Mouse (Mus musculus) cerebellum, postnatal 25 days (tissue): ENCODE results near the gene Igfbp2.

Experiments used
- DNase-seq, 2 experiments: peaks; one replicate each; pipeline ENCODE4 v3.0.0; 2021; ENCODE audit warnings: mixed read lengths in 2 of 2

Igfbp2 gene

GRCm38 (mm10) chr1:72873511-72874286 is 49.4 kb downstream of the Igfbp2 start:
- peak; percentile 81 to 83 for DNase-seq

- DNase-seq, result peak; percentile 79 to 87
These were observed 50.2 kb downstream of the Igfbp2 start, which contains the start of gene Igfbp5 for GRCm38 (mm10) chr1:72874287-72875211. TSS of gene Igfbp5 (minus strand) at chr1:72874884.

GRCm38 (mm10) chr1:72875708-72876107 is 51.4 kb downstream of the Igfbp2 start:
- DNase-seq, result no peak

GRCm38 (mm10) chr1:72876111-72876510 is 51.8 kb downstream of the Igfbp2 start:
- DNase-seq, result peak; percentile 53 to 61

GRCm38 (mm10) chr1:72877892-72878291 is 53.6 kb downstream of the Igfbp2 start:
- DNase-seq, result peak; percentile 63 to 79

- peak in 1 of 2 experiments; percentile 32 for DNase-seq
These were observed 54.4 kb downstream of the Igfbp2 start for GRCm38 (mm10) chr1:72878473-72879318.

- no peak for DNase-seq
These were observed 55.0 kb downstream of the Igfbp2 start for GRCm38 (mm10) chr1:72879319-72879634.

GRCm38 (mm10) chr1:72885111-72885818 is 61.0 kb downstream of the Igfbp2 start:
- no peak for DNase-seq

GRCm38 (mm10) chr1:72885819-72886169 is 61.5 kb downstream of the Igfbp2 start:
- DNase-seq, result no peak

GRCm38 (mm10) chr1:72887910-72888309 is 63.6 kb downstream of the Igfbp2 start:
- no peak for DNase-seq

- DNase-seq, result no peak
These were observed 71.5 kb downstream of the Igfbp2 start for GRCm38 (mm10) chr1:72895821-72896220.
